Mouse (Mus musculus) heart, embryonic 11.5 days (tissue): ENCODE results near the gene Swsap1. TPM values are rescaled to one million over a fixed set of nuclear protein-coding genes. Genes with fewer than 3 reads are reported as not detected.
A peak's percentile ranks its signal among the peaks of the same experiment; 100 is the strongest.

Source experiments
- ATAC-seq: fragments of 200-750 bp; cut with Nextera tagmentation; replicated peaks from 2 replicates; pipeline ENCODE4 v1.8.0; 2017; ENCODE audit warnings: moderate library complexity; ENCODE audit not compliant: insufficient number of reproducible peaks, low FRiP score, low TSS enrichment
- H3K27ac ChIP-seq: fragments of 300-500 bp; sonication (generic); 2 replicates; pipeline ENCODE4 v1.5.1; 2014; ENCODE audit warnings: mild to moderate bottlenecking, low read depth, low read length
- H3K27me3 ChIP-seq: fragments of 300-500 bp; sonication (generic); 2 replicates; pipeline ENCODE4 v1.6.1; 2014; ENCODE audit warnings: mild to moderate bottlenecking, low read length, mixed read lengths; ENCODE audit not compliant: control insufficient read depth, insufficient read depth
- H3K36me3 ChIP-seq: fragments of 300-500 bp; sonication (generic); 2 replicates; pipeline ENCODE4 v1.6.1; 2014; ENCODE audit warnings: mild to moderate bottlenecking, low read length, moderate library complexity, mixed read lengths; ENCODE audit not compliant: control insufficient read depth, insufficient read depth
- H3K4me1 ChIP-seq: fragments of 300-500 bp; sonication (generic); 2 replicates; pipeline ENCODE4 v1.6.1; 2014; ENCODE audit warnings: low read length; ENCODE audit not compliant: control insufficient read depth, insufficient read depth
- H3K4me2 ChIP-seq: fragments of 300-500 bp; sonication (generic); 2 replicates; pipeline ENCODE4 v1.6.1; 2014; ENCODE audit warnings: mild to moderate bottlenecking, moderate library complexity
- H3K4me3 ChIP-seq: fragments of 300-500 bp; sonication (generic); 2 replicates; pipeline ENCODE4 v1.5.1; 2014; ENCODE audit warnings: low read depth, low read length
- H3K9ac ChIP-seq: fragments of 300-500 bp; sonication (generic); 2 replicates; pipeline ENCODE4 v1.6.1; 2014; ENCODE audit warnings: mild to moderate bottlenecking, low read depth, low read length, moderate library complexity
- H3K9me3 ChIP-seq: fragments of 300-500 bp; sonication (generic); replicated peaks from 2 replicates; pipeline ENCODE4 v1.6.1; 2016; ENCODE audit warnings: low read length; ENCODE audit not compliant: control insufficient read depth
- WGBS: fragments of 180-500 bp; shearing (Covaris S2); extraction: QIAGEN DNeasy Blood & Tissue Kit; methylation state at CpG from one replicate; pipeline ENCODE4 v1.1.7; 2014; ENCODE audit not compliant: insufficient replicate concordance; 5-methylcytosine and 5-hydroxymethylcytosine counted together
- polyA plus RNA-seq: library from polyadenylated mRNA; unstranded; fragments of >200 nt; fragmentation: Nextera tagmentation; extraction: Ambion mirVana; gene quantifications from 2 replicates; pipeline ENCODE4 v1.2.1, GENCODE M21; 2014

The Swsap1 gene
- polyA plus RNA-seq, 1 experiment from 2014 or later: 9.0 TPM

GRCm38 (mm10) chr9:21987592-21988342 is 32.2 kb downstream of the Swsap1 start:
- no peak overlapping the region for H3K27ac ChIP-seq
- no peak overlapping the region for H3K9ac ChIP-seq
- 5% methylated on average over 36 of the region's 36 CpGs for WGBS
- no peak overlapping the region; the same call in 1 of the 2 replicates for H3K4me3 ChIP-seq
- H3K4me2 ChIP-seq: peak overlapping the region; percentile 86
- H3K27me3 ChIP-seq: peaks cover 90% of the 10 kb centered on the region
- H3K4me1 ChIP-seq: peaks cover 10% of the 10 kb centered on the region; the same call in 1 of the 2 replicates
- H3K36me3 ChIP-seq: no peaks in the 10 kb centered on the region
- H3K9me3 ChIP-seq: no peaks in the 10 kb centered on the region
- ATAC-seq: no peak

- peak overlapping the region; percentile 86 for H3K4me2 ChIP-seq
- H3K27me3 ChIP-seq: peaks cover 89% of the 10 kb centered on the region
- H3K4me1 ChIP-seq: peaks cover 10% of the 10 kb centered on the region; the same call in 1 of the 2 replicates
- peak overlapping the region; percentile 58 for H3K9ac ChIP-seq
- no peaks in the 10 kb centered on the region for H3K36me3 ChIP-seq
- WGBS: 2% methylated on average over 32 of the region's 32 CpGs
- H3K9me3 ChIP-seq: no peaks in the 10 kb centered on the region
- ATAC-seq: no peak
- peak overlapping the region; percentile 54 for H3K4me3 ChIP-seq
- H3K27ac ChIP-seq: no peak overlapping the region
Measured at GRCm38 (mm10) chr9:21988421-21989101, 33.0 kb downstream of the Swsap1 start.

- Histone ChIP-seq H3K4me3 (peak within 1 kb of the TSS; percentile 54), H3K4me1 (peaks cover 10% of the 10 kb centered on the region; the same call in 1 of the 2 replicates), H3K9ac (peak within 1 kb of the TSS; percentile 58), H3K4me2 (peak within 1 kb of the TSS; percentile 86), H3K27ac (no peak within 1 kb of the TSS), H3K27me3 (peaks cover 83% of the 10 kb centered on the region), H3K9me3 (no peaks in the 10 kb centered on the region), H3K36me3 (no peaks in the 10 kb centered on the region)
- 2% methylated on average over 42 of the region's 42 CpGs for WGBS
- ATAC-seq: peak; percentile 19; the same call in 1 of the 2 replicates
Measured at GRCm38 (mm10) chr9:21989230-21990110, 33.9 kb downstream of the Swsap1 start, which contains the start of gene Rgl3. Rgl3 (minus strand) TSS chr9:21989446.

GRCm38 (mm10) chr9:21992227-21992626 is 36.7 kb downstream of the Swsap1 start:
- no peak for ATAC-seq
- peaks cover 60% of the 10 kb centered on the region for H3K27me3 ChIP-seq
- peaks cover 10% of the 10 kb centered on the region; the same call in 1 of the 2 replicates for H3K4me1 ChIP-seq
- no peak overlapping the region for H3K27ac ChIP-seq
- H3K4me2 ChIP-seq: no peak overlapping the region
- H3K4me3 ChIP-seq: no peak overlapping the region
- WGBS: 72% methylated on average over 4 of the region's 4 CpGs
- H3K9ac ChIP-seq: no peak overlapping the region
- no peaks in the 10 kb centered on the region for H3K9me3 ChIP-seq
- no peaks in the 10 kb centered on the region for H3K36me3 ChIP-seq

DNA sequence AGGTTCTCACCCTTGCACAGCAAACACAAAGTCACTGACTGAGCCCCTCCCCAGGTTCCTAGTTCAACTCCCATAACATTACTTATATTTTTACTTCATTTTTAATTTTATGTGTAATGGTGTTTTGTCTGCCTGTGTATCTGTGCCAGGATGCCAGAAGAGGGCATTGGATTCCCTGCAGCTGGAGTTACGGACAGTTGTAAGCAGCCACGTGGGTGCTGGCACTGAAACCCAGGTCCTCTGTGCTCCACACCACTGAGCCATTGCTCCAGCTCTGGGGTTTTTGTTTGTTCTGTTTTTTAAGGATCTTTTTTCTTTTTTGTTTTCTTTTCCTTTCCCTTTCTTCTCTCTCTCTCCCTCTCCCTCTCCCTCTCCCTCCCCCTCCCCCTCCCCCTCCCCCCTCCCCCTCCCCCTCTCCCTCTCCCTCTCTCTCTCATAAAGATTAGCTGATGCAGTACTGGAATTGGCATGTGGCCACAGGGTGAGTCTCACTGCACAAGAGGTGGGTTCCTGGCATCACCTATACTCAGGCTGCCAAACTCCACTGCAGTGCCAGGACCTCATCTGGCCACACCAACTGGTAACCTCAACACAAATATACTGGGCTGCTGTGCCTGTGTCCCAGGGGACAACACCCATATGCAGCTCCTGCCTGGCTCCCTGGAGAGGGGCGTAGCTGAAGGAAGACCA is 40.8 kb downstream of the Swsap1 start:
- no peaks in the 10 kb centered on the region for H3K36me3 ChIP-seq

GRCm38 (mm10) chr9:22000296-22000695 is 44.7 kb downstream of the Swsap1 start:
- H3K9me3 ChIP-seq: no peaks in the 10 kb centered on the region
- WGBS: 81% methylated on average over 6 of the region's 6 CpGs
- H3K9ac ChIP-seq: no peak overlapping the region
- H3K27me3 ChIP-seq: no peaks in the 10 kb centered on the region
- no peak overlapping the region for H3K27ac ChIP-seq
- no peak for ATAC-seq
- H3K4me1 ChIP-seq: peaks cover 13% of the 10 kb centered on the region
- no peaks in the 10 kb centered on the region for H3K36me3 ChIP-seq
- H3K4me3 ChIP-seq: no peak overlapping the region
- no peak overlapping the region for H3K4me2 ChIP-seq

More for the DNA sequence above, 40.8 kb downstream of the Swsap1 start:
- no peak overlapping the region for H3K27ac ChIP-seq
- H3K4me3 ChIP-seq: no peak overlapping the region
- no peak overlapping the region for H3K4me2 ChIP-seq
- no peaks in the 10 kb centered on the region for H3K4me1 ChIP-seq
- 76% methylated on average over 3 of the region's 3 CpGs for WGBS
- peaks cover 19% of the 10 kb centered on the region for H3K27me3 ChIP-seq
- H3K9ac ChIP-seq: no peak overlapping the region
- ATAC-seq: no peak
- H3K9me3 ChIP-seq: no peaks in the 10 kb centered on the region

DNA sequence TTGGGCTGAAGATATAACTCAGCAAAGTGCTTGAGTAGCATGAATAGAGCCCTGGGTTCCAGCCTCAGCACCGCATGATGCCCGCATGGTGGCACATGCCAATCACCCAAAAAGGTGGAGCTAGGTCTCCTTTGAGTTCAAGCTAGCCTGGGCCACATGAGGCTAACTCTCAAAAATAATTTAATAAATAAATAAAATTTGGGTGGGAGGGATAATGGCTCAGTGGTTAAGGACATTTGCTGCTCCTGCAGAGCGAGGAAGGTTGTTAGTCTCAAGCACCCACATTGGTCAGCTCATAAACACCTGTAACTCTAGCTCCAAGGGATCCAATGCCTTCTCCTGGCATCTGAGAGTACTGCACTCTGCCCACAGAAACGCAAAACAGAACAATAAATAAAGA is 46.1 kb downstream of the Swsap1 start:
- no peaks in the 10 kb centered on the region for H3K9me3 ChIP-seq
- H3K4me1 ChIP-seq: peaks cover 13% of the 10 kb centered on the region
- no peaks in the 10 kb centered on the region for H3K27me3 ChIP-seq
- WGBS: 86% methylated on average over 4 of the region's 4 CpGs
- H3K4me3 ChIP-seq: no peak overlapping the region
- no peak overlapping the region for H3K4me2 ChIP-seq
- H3K36me3 ChIP-seq: 0 out of 2 replicates have a peak, but pooled peaks cover 3% of the 10 kb centered on the region
- ATAC-seq: no peak
- H3K27ac ChIP-seq: no peak overlapping the region
- no peak overlapping the region for H3K9ac ChIP-seq
